Mouse (Mus musculus): ENCODE results near the gene Crtam.

DNA sequence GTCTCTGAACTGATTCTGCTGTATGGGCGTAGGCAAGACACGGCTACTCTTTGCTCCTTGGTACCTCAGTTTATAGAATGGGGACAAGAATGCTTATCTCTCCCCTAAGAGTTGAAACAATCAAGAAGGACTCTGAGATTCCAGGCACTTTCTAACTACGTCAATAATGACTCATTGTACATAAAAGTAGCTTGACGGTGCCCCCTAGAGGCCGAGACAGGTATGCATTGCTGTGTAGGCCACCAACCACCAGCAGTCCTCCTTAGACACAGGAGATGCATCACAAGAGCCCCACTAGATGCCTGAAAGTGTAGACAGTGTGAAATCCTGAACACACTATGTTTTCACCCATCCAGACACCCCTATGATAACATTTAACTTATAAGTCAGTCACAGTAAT is 24.0 kb upstream of the Crtam start:
- TF ChIP-seq MAFK (IDR thresholded peaks at IDR 0.05; ENCODE audit: insufficient read depth, low read depth, low read length): no peak
- peak; percentile 53; the same call in 1 of the 2 replicates for TF ChIP-seq ZC3H11A (IDR thresholded peaks at IDR 0.05; ENCODE audit: borderline replicate concordance, low read depth, low read length)

Data from ES-E14 (cell line).